Mouse (Mus musculus): Measurements from ENCODE around the gene Lars2.

- TF ChIP-seq POLR2A (IDR thresholded peaks at IDR 0.05; ENCODE audit: control insufficient read depth in 1 of 2, insufficient read depth in 1 of 2, low read depth in 1 of 2, low read length in 2 of 2, poor library complexity in 1 of 2) (no peak), KAT2A (conservative IDR thresholded peaks at IDR 0.05; ENCODE audit: low read depth, low read length) (no peak), MEF2A (IDR thresholded peaks at IDR 0.05; ENCODE audit: extremely low read depth, insufficient replicate concordance, low read depth, low read length, poor library complexity, severe bottlenecking) (no peak), CTCF (IDR thresholded peaks at IDR 0.05 in 2 of 3, conservative IDR thresholded peaks at IDR 0.05 in 1 of 3; ENCODE audit: control insufficient read depth in 1 of 3, insufficient read depth in 1 of 3, low read depth in 2 of 3, low read length in 3 of 3, poor library complexity in 1 of 3, severe bottlenecking in 1 of 3) (no peak), CHD2 (IDR thresholded peaks at IDR 0.05; ENCODE audit: low read length) (no peak), EP300 (IDR thresholded peaks at IDR 0.05; ENCODE audit: low read depth in 1 of 2, low read length in 2 of 2) (no peak), MXI1 (IDR thresholded peaks at IDR 0.05; ENCODE audit: low read depth, low read length) (no peak), USF1 (IDR thresholded peaks at IDR 0.05; ENCODE audit: low read depth, low read length) (no peak)
These were observed 6.7 kb upstream of the Lars2 start for GRCm38 (mm10) chr9:123359981-123360380.
